Mouse (Mus musculus): ENCODE results near the gene Gm20458. TPM values are rescaled to one million over a fixed set of nuclear protein-coding genes. Genes with fewer than 3 reads are reported as not detected.

Gene Gm20458
- total RNA-seq (2021): 1 to 10 TPM; 2.5 to 5.3 TPM
- long read RNA-seq, experiment 1, partial matches to known transcripts: 0 of 2 reads
- long read RNA-seq, experiment 1, other reads (novel, unspliced or antisense): 2 of 2 reads
- long read RNA-seq, experiment 2, partial matches to known transcripts: 0 of 2 reads
- long read RNA-seq, experiment 2, other reads (novel, unspliced or antisense): 2 of 2 reads

DNA sequence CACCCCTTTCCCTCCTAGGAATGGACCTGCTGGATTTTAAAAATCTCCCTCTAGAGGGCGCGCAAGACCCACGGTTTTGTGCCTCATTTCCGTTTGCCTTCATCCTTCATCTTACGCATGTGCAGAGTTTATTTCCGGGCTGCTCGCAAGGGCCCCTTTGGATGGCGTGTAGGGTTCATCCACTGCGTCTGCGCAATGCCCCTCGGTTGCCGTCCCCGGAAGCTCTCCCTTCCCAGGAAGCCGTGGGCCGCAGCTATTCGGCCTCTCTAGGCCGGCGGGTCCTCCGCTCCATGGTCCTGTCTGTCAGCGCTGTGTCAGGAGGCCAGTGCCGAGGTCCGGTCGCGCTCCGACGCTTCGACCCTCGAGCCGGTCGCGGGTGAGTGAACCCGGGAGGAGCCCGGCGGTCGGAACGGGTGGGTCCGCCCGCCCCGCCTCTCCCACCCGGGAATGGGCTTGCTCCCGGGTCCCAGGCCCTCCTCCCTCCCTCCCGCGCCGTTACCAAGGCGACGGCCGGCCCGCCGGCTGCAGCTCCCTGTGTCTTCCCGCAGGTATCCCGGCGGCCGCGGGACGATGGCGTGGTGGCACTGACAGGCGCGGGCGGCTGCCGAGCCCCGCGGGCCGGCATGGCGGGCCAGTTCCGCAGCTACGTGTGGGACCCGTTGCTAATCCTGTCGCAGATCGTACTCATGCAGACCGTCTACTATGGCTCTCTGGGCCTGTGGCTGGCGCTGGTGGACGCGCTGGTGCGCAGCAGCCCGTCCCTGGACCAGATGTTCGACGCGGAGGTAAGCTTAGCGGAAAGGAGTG, at the start of gene Gm20458:
Gene Gm20458, plus strand, starts transcription at position 223 of the 807 bp plus-strand sequence.
- intact Hi-C loops (cut with DNase I): no loop called here
- DNase-seq: peak; percentile 91 to 93

GRCm38 (mm10) chr2:164414167-164414566, 46.6 kb upstream of the Gm20458 start:
- intact Hi-C loops (cut with DNase I): no loop called here
- DNase-seq: no peak

DNA sequence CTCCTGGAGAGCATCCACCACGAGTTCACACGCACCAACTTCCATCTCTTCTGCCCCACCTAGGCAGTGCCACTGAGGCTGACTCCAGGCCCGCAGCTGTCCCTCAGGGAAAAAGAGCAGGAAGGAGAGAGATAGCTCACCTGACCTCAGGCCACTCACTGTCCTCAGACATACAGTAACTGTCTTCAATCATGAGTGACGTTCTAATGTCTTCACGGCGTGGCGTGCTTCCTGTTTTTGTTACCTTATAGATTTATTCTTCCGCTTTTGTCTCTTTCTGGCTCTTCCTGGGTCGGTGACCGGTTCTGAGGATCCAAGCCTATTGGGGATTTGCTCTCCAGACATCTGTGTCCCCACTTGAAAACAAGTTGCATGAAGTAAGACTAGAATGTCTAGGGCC, 46.2 kb upstream of the Gm20458 start:
- DNase-seq: no peak
- intact Hi-C loops (cut with DNase I): no loop called here

GRCm38 (mm10) chr2:164417198-164417597, 43.6 kb upstream of the Gm20458 start:
- intact Hi-C loops (cut with DNase I): loop anchor here (1.0 to 2.0 kb wide), 2 partner anchors 42 to 104 kb away; no protein-coding TSS in a partner anchor
- DNase-seq: no peak

DNA sequence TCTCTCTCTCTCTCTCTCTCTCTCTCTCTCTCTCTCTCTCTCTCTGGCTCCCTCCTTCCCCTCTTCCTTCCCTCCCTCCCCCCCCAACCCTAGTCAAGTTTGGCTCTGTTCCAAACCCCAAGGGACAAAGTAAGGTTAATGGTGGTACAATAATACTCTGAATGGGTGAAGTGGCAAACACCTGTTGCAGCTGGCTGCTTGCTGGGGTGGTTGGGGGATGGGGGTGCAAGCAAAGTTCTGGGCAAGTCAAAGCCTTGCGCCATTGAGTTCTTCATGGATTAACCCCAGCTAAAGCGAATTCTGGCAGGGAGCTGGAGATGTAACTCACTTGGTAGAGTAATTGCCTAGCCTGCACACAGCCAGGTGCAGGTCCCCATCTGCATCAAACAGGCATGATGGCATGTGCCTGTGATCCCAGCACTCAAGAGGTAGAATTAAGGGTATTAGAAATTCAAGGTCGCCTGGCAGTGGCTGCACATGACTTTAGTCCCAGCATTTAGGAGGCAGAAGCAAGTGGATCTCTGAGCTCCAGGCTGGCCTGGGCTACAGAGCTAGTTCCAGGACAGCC, 42.4 kb upstream of the Gm20458 start:
- no peak for DNase-seq
- intact Hi-C loops (cut with DNase I): no loop called here

DNA sequence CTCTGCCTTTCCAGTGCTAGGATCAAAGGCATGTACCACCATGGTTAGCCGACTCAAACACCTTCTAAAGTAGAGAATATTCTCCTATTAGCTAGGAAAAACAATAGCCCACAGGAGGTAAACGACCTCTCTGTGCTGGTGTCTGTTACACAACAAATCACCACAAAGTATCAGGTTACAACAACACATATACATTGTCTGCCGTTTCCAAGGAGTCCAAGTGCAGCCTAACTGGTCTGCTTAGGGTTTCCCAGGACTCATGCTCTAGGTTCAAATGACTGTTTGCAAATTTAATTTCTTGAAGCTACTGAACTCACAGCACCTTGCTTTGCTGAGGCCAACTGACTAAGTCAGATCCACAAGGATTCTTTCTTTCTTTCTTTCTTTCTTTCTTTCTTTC, 41.3 kb upstream of the Gm20458 start:
- intact Hi-C loops (cut with DNase I): no loop called here
- no peak for DNase-seq

- intact Hi-C loops (cut with DNase I): no loop called here
- DNase-seq: no peak
These were observed 39.5 kb upstream of the Gm20458 start for GRCm38 (mm10) chr2:164421306-164421705.

DNA sequence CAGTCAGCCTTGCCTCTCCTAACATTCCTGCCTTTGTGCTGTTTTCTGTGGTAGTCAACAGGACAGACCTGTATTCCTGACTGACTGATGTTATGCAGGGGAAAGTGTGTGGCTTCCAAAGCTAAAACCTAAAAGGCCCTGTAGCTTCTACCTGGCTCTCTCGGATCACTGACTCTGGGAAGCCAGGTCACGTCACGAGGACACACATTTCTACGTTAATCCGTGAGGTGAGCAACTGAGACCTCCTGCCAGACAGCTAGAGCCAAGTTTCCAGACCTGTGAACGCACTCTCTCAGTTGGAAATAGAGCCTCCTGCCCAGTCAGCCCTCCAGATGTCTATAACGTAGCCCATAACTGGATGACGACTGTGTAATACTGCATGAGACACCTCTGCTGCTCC, 38.8 kb upstream of the Gm20458 start:
- intact Hi-C loops (cut with DNase I): no loop called here
- no peak for DNase-seq

DNA sequence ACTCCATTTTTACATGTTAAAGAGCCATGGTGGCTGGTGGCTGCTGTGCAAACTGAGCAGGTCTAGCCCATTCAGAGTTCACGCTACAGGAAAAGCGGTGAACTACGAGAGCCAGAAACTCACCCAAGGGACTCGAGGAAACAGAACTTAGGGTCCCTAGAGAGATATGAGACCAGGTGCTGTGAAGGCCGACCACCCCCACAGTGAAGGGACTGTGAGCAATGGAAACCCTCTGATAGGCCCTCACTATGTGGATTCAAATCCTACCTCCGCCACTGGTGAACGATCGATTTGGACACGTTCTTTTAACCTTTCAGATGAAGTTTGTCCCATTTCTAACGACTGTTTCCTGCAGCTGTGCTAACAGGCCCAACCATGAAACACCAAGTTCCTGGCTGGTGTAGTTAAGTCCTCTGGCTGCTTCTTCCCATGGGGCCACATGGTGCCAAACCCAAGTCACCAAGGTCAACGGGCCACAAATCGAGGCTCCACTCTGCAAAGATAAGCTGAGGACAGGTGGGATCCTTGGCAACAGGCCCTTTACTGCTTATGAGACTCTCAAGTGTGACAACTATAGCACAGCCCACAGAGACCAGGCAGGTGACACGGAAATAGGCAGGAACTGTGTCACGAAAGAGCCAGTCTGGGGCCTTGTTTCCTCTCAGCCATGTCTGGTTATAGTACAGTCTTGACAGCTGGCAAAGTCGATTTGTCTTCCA, 37.9 kb upstream of the Gm20458 start:
- no peak for DNase-seq

DNA sequence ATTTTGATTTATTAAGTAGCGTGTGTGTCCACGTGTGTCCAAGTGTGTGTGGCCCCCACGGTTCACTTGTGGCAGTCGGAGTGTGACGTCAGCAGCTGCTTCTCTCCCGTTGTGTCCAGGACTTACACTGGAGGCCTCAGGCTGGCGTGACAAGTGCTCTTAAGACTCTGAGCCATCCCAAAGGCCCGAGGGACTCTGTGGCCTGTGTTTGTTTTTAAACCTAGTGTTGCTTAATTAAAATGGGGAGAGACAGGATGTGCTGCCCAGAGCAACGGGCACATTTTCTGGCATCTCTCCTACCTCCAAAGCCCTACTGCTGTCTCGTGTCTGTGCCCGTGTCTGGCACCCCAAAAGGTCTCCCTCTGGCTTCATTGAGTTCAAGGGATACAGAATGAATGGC, 37.3 kb upstream of the Gm20458 start:
- intact Hi-C loops (cut with DNase I): no loop called here
- DNase-seq: no peak

More for the DNA sequence above, 37.9 kb upstream of the Gm20458 start:
- intact Hi-C loops (cut with DNase I): no loop called here

GRCm38 (mm10) chr2:164424406-164424805, 36.4 kb upstream of the Gm20458 start:
- no peak for DNase-seq
- intact Hi-C loops (cut with DNase I): no loop called here

- DNase-seq: no peak
- intact Hi-C loops (cut with DNase I): no loop called here
These were observed 35.4 kb upstream of the Gm20458 start for GRCm38 (mm10) chr2:164425401-164425800.

- intact Hi-C loops (cut with DNase I): no loop called here
- DNase-seq: no peak
These were observed 34.6 kb upstream of the Gm20458 start for GRCm38 (mm10) chr2:164426121-164426520.

GRCm38 (mm10) chr2:164426952-164427351, 33.8 kb upstream of the Gm20458 start:
- no peak for DNase-seq
- intact Hi-C loops (cut with DNase I): no loop called here

DNA sequence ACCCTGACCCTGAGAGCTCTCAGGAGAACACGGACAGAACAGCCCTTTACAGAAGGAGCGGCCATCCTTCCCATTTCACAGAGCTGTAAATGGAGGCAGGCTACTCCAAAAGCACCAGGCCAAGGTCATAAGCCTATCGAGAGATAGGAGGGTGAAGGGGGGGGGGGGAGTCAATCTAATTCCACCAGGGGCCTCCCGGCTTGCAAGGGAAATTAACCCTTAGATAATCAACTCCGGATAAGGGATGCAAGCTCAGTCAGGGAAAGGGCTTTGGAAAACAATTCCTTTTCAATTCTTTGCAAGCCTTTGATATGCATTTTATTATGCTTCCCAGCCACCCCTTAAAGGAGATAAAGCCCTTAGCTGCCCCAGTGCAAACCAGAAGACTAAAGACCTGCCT, 32.3 kb upstream of the Gm20458 start:
- intact Hi-C loops (cut with DNase I): no loop called here
- no peak for DNase-seq

DNA sequence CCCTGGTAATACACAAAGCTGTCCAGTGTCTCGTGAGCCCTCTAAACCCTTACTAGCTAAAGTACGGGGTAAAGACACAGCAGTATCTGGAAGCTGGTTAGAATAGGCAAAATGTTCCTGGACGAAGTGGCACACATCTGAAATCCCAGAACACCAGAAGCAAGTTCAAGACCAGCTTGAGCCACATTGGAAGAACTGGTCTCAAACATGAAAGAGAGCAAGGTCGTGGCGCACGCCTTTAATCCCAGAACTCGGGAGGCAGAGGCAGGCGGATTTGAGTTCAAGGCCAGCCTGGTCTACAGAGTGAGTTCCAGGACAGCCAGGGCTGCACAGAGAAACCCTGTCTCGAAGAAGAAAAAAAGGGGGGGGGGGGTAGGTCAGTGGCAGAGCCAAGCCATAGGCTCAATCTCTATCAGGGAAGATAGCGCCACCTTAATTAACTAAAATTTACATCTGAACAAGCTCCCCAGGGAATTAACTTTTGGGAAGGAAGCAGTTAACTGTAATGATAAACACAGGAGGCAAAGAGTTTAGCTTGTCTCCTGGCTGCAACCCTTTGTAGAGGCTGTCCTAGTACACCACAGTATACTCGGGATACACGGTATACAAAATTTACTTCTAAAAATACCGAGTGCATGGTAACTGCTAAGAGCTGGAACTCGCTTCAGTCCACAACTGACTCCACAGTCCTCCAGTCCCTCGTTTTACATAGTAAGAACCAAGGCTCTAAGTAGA, 30.7 kb upstream of the Gm20458 start:
- no peak for DNase-seq
- intact Hi-C loops (cut with DNase I): no loop called here

GRCm38 (mm10) chr2:164430697-164431096, 30.1 kb upstream of the Gm20458 start:
- intact Hi-C loops (cut with DNase I): no loop called here
- DNase-seq: no peak

GRCm38 (mm10) chr2:164431676-164432465, 28.9 kb upstream of the Gm20458 start:
- intact Hi-C loops (cut with DNase I): no loop called here
- DNase-seq: no peak

- intact Hi-C loops (cut with DNase I): no loop called here
- peak in 1 of 2 experiments; percentile 30 for DNase-seq
These were observed 28.1 kb upstream of the Gm20458 start for GRCm38 (mm10) chr2:164432541-164433191.

Measured in gastrocnemius, postnatal 36 days (tissue).